Mouse (Mus musculus): ENCODE results near the gene Ndrg3.

Ndrg3 gene

DNA sequence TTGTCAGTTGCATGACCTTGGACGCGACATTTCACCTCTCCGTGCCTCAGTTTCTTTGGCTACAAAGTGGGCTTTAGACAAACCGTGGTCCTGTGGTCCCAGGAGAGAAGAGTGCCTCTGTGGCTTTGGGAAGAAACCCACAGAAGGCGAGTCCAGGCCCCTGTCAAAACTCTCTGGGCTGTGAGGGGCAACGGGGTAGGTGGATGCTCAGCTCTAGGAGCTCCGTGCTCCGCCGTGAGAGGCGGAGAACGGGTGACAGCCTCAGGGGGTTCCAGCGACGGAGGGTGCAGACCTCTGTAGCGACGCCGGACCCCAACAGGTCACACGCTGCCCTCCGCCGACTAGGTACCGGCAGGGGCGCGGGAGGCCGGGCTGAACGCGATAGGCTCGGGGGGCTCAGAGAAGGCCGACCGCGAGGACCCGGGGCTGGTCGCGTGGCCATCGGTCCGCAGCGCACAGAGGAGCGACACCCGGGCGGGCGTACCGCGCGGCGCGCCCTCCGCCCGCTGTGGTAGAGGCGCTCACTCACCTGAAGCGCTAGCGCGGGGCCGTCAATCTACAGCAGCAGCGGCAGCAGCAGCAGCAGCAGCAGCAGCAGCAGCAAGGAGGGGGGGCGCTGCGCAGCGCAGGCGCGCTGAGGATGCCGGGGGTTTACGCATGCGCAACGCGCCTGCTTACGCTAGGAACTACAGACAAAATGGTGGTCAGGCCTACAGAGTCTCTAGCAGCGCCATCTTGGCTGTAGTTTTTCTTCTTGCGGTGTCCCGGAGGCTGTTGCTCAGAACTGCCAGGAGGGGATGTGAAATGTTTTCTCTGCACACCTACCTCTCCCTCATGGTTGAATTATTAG, at the start of gene Ndrg3:
Gene Ndrg3, minus strand, starts transcription at position 587 of the 850 bp plus-strand sequence.
- peak; percentile 96 for DNase-seq (ENCODE audit: low spot score)

DNA sequence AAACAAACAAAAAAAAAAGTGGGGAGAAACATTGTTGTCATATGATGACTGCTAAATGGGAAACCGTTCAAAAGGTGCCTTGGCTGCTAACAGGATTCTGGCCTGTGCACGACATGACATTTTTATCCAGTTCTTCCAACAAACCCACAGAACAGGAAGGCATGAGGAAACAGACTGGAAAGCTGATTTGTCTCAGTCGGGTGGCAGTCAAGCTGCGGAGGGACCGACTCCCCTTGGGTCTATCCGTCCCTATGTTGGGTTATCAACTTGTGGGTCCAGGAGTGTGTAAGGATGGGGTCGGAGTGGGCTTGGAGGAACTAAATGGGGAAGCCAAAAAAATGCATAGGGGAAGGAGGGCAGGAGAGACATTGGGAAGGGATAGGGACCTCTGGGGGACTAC, 49.6 kb upstream of the Ndrg3 start:
- DNase-seq (ENCODE audit: low spot score), result no peak

DNA sequence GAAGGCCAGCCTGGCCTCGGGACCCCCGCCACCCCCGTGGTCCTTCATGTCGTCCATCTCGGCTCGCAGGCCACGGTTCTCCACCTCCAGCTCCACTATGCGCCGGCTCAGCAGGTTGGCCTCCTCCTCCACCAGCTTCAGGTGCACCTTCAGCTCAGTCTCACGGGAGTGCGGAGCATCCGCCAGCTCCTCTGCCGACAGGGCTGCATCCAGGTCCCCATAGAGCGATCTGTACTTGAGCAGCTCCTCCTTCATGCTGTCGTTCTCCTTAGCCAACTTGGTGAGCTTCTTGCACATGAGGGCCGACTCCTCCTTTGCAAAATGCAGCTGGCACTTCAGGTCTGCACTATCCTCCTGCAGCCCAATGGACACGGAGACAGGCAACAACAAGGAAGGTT, 48.8 kb upstream of the Ndrg3 start:
- DNase-seq (ENCODE audit: low spot score), result no peak

DNA sequence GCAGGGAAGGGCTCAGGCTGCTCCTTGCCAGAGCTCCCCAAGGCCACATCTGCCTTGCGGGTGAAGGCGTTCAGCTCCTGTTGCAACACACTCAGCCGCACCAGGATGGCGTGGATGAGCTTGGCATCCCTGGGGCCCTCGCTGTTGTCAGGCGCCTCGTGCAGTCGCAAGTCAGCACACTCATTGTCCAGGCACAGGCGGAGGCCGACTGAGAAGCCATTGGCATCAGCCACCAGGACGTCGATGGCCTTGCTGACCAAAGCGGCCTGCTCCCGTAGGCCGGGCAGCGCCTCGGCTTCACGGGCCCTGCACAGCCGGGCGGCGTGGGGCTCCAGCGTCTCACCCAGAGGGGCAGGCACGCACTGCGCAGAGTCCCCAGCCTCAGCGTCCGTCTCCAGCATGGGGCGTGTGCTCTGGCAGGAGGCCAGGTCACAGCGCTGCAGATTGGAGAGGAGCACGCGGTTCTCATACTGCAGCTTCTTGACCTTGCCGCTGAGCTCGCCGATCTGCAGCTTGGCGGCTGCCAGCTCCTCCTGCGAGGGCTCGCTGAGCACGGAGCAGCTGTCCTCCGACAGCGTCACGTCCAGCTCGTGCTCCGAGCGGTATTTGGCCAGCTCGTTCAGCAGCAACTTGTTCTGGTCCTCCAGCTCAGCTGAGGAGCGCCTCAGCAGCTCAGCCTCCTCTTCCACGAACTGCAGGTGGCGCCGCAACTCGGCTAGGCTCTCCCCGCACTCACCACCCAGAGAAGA, 48.2 kb upstream of the Ndrg3 start:
- DNase-seq (ENCODE audit: low spot score), result no peak

DNA sequence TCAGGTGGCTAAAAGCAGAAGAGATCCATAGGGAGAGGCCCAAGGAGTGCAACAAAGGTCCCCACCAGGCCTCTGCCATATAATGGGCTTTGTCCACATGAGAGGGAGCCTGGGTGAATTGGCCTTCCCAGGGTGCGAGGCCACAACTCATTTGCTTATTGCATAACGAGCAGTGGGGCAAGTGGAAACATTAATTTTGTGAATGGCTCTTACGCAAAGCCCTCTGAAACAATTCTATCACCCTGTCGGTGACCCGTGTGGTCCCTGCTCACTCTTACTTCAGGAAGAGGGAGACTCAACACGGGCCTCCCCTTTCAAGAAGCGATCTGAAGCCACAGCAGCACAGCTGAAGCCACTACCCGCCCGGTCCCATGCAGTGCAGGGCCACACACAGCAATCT, 45.4 kb upstream of the Ndrg3 start:
- no peak for DNase-seq (ENCODE audit: low spot score)

DNA sequence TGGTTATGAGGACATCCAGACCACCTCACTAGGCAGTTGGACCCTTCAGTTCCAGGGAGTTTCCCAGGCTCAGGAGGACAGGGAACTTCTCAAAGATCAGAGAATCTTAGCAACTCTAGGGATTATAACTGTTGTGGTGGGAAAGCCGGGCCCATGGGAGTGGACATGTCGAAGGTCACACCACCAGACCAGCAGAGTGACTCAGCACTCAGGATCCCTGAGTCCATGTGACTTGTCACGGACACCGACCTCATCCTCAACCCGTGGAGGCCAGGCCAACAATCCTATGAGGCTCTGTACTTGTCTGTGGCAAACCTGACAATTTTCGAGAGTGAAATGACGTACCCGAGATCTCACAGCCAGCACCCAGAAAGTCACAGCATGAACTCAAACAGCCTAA, 44.5 kb upstream of the Ndrg3 start:
- no peak for DNase-seq (ENCODE audit: low spot score)

DNA sequence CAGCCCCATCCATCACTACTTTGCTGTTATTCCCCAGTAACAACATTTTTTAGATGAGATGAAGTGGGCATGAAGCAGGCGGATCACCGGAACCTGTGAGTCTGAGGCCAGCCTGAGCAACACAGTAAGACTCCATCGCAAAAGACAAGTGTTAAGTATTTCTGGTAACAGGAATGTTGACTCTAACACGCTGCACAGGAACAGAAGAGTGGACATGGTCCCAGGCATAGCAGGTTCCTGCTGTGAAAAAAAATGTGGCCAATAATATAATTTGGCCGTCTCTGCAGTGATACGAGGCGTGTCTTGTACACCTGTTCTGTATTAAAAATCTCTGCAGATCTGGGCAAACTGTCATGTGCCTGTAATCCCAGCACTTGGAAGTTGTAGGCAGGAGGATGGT, 43.5 kb upstream of the Ndrg3 start:
- DNase-seq (ENCODE audit: low spot score), result no peak

DNA sequence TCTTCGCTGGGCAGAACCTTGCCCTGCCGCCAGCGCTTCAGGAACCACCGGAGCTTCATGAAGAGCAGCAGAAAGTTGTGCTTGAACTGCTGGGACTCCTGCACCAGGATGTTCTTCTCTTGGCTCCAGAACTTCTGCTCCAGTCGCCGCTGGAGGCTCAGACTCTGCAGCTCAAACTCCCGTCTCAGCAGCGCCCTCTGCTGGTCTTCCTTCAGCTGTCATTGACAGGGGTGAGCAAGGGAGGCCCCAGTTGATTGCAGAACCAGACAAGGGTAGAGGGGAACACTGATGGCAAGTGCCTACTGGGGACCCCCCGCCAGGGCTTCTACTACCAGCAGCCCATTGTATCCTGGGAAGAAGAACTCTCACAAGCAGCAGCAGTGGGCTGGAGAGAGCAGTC, 38.9 kb upstream of the Ndrg3 start:
- peak; percentile 90 for DNase-seq (ENCODE audit: low spot score)

DNA sequence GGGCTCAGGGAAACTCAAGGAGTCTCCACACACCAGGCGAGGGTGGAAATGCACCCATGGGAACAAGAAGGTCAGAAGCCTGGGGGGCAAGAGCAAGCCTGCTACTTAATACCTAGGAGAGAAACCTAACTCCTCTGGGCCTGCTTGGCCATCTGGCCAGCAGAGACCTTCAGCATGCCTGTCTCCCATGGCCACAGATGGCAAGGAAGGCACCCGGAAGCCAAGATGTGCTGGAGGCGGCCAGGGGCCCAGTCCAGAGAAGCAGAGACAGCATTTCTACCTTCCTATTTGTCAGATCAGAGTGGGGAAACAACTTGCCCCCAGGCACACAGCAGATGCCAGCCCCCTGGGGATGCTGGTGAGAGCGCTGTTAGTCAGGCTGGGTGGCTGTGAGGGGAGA, 36.4 kb upstream of the Ndrg3 start:
- DNase-seq (ENCODE audit: low spot score), result no peak

DNA sequence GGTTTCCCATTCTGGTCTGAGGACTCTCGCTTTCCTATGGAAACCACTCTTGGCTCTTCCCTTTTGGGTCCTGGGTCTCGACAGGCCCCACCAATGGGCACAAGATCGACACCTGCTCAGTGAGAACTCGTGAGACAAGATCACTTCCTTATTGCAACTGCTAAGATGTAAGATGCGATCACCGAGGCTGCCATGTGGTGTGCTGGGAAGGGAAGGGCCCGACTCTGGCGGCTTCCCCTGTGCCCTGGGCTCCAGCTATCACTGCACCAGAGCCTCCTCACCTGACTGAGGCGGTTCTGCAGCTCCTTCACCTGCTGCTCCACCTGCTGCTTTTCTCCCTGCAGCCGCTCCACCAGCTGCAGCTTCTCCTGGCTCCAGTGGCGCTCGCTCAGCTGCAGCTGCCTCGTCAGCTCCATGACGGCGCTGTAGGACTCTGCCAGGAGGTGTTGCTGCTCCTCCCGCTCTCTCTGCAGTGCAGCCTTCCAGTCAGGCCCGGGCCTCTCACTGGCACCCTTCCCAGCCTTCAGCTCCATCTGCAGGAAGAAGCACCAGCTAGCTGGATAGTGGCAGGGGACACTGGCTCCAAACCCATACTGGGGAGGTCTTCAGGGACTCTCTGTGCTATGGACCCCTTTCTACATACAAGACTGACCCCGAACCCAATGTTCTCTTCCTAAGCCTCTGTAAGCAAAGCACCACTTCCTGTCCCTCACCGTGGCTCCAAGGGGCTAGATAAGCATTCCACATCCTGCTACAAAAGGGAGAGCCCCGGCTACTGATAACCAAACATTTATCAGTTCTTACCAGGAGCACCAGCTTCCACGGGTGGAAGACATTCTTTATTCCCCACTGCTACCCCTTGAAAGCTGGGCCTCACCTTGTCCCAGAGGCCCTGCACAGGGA, 35.5 kb upstream of the Ndrg3 start:
- no peak for DNase-seq (ENCODE audit: low spot score)

DNA sequence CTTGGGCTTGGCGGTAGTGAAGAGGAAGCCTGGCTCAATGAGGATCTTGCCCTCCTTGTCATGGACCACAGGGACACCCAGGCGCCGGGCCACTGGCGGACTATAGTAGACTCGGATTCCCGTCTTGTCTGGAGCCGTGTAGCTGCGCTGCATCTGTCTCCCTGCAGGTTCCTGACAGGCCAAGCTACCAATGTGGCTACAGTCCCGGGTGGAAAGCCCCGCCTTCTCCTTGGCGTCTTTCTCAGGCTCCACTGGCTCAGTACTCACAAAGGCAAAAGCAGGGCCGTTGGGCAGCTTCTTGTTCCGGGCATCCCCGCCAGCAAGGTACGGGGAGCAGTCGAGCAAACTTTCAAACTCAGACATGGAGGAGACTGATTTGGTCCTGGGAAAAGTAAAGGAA, 29.3 kb upstream of the Ndrg3 start:
- DNase-seq (ENCODE audit: low spot score), result no peak

DNA sequence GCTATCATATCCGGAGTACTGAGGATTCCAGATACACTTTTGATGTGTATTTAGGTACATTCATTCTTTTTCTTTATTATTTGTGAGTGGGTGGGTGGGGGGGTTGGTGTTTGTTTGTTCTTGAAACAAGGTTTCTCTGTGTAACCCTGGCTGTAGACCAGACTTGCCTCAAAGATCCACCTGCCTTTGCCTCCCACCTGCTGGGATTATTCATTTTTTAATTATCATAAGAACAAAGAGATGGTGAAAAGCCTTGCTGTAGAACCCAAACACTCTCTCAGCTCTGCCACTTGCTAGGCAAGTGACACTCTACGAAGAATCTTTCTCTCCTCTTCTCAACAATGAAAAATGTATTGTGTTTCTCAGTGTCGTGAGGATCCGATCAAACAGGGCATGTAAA, 27.4 kb upstream of the Ndrg3 start:
- DNase-seq (ENCODE audit: low spot score), result no peak

DNA sequence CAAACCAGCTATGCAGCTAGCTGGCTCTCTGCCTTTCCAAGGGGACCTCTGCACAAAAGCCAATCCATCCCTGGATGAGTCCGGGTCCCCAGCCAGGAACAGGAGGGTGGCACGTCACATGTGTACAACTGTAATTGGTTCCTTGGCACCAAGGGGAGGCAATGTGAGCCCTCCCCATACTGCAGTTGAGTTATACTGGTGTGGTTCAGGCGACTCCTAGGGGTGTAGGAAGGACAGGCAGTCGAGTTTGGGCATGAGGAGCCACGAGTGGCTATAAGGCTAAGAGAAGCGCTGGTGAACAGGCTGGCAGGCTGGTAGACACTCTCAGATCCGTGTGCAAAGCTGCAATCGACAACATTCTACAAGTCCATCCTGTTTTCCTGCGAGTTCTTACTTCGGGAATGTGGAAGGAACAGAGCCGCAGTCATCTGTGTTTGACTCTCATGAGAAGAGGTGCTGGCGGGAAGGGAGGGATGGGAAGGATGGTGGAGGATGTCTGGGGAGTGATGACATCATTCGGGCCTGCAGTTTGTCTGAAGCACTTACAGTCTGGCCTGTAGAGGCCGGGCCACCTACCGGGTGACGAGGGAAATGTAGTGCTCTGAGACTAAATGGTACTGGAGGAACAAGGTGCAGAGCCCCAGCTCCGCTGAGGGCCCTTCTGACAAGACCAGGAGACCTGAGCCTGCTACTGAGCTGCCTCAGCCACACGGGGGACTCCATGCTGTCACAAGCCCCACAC, 24.8 kb upstream of the Ndrg3 start:
- no peak for DNase-seq (ENCODE audit: low spot score)

DNA sequence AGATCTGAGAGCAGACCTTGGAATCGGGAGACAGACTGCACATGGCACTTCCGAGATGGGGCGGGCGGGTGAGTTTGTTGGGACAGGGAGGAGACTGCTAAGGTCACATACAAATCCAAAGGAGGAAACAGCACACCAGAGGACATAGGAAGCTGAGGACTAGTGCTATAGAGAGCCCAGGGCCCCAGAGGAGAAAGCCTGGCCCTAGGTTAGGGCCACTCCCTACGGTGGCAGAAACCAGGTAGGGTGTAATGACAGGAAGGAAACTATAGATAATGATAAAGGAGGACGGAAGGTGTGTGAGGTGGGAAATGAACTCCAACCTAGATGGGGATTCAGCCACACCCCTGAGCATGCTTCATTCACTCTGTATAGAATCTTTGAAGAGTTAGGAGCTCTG, 20.5 kb upstream of the Ndrg3 start:
- no peak for DNase-seq (ENCODE audit: low spot score)

DNA sequence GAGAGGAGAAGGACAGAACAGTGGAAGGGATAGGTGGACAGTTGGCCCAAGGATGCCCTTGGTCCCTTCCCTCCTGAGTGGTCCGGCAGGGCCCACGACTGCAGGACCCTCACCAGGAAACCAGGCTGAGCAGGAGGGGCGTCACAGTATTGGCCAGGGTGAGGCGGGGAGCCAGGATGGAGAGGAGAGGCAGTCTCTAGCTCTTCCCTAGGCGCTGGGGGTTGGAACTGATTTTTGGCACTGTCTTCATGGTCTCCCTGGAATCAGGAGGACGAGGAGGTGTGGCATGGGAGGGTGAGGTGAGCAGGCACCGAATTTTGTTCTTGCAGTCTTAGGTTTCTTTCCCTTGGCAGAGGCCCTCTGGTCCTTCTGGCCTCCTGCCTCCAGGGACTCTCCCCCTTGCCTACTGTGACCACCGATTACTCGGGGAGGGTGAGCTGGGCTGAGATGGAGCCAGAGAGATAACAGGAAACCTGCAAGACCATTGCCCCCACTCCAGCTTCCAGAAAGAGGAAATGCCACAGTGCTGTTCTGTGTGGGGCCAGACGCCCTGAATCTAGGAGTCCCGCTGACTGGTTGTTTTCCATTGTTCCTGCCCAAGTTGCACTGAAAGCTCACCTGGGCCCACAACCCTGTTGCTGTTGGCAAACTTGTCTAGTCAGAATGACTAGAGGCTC, 18.9 kb upstream of the Ndrg3 start:
- no peak for DNase-seq (ENCODE audit: low spot score)

DNA sequence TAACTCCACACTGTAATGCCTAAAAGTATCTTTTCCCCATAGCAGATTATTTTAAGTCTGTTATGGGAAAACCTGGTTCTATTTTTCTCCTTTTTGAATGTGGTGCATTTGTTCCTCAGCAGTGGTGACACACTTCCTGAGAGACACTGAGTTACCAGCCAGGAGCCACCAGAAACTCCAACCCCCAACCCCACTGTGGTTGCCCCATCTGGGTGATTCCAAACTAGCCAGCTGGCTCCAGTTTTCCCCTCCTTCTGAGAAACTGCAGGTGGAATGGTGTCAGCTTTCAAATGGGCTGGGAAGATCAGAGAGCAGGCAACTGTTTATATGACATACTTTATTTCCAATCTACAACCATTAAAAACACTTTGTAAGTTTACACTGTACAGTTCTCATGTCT, 18.3 kb upstream of the Ndrg3 start:
- no peak for DNase-seq (ENCODE audit: low spot score)

DNA sequence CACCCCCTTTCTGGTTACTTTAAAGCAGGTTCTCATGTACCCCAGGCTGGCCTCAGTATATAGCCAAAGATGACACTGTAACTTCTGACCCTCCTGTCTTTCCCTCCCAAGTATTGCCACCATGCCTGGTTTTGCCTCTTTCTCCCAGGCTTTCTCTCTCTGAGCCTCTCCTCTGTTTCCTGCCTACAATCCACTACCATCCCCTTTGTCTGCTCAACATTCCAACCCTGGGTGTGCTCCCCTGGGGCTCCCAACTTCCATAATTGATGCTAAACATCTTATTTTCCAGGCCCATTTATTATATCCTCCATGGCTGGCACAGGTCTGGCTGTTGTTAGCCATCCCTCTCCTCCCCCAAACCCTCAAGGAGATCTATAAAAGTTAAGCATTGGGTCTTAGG, 16.7 kb upstream of the Ndrg3 start:
- DNase-seq (ENCODE audit: low spot score), result no peak

DNA sequence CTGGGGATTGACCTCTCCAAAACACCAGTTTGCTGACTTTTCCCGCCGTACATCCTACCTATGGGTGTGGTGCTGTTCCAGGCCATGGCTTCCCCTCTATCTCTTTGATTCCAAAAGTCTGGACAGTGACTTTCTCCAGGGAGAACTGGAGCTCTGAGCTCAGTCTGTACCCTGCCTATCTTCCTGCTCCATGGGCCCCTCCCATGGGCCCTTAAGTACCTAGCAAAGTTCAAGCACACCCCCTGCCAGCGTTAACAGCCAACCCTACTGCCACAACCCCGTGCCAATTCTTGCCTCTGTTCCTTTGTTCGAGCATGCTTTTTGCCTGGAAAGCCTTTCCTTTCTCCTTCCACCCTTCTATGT, 15.4 kb upstream of the Ndrg3 start:
- no peak for DNase-seq (ENCODE audit: low spot score)

DNA sequence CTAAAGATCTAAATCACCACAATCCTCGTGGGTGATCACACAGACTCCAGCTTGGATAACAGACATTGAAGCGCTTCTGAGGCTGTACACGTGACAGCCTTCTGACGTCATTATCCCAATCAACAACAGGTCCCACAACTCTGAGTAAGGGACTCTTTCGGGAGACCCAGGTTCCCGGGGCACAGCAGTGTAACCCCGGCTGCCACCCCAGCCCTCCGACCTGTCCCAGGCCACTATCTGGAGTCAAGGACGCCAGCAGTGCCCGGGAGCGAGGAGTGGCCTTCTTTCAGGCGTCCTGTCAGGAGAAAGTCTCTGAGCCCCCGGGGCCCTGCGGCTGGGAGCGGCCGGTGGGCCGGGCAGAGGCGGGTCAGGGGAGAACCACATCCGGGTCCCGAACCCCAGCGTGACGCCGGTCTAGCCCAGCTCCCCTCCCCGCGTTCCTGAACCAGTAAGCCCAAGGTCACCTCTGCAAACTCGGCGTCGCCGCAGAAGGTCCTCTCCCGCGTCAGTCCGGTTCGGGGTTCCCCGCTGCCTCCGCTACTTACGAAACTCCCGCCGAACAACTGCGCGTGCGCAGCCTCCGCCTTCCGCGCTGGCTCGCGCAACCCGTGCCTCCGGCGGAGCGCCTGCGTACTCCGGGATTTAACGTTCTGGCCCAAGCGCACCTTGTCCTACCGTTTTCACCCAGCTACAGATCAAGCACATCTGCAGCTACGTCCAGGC, 14.8 kb upstream of the Ndrg3 start, which contains the start of gene Dsn1:
Gene Dsn1, minus strand, starts transcription at position 644 of the 723 bp plus-strand sequence.
- DNase-seq (ENCODE audit: low spot score), result peak; percentile 91

DNA sequence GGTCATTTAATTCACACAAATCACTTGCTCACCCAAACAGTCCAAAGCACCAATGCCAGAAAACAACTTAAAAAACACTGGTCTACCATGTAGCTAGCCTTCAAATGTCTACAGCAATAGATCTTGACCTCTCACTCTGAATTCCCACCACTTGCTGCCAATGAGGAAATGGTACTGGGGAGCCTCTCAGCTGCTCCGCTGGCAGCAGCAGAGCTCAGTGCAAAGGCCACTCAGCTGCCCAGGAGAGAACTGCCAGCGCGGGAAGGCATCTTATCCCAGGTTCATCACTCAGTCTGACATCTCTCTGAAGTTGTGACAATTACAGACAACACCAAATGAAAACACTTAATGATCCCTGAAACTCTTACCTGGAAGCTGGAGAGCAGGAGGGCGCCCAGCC, 10.5 kb upstream of the Ndrg3 start:
- no peak for DNase-seq (ENCODE audit: low spot score)

DNA sequence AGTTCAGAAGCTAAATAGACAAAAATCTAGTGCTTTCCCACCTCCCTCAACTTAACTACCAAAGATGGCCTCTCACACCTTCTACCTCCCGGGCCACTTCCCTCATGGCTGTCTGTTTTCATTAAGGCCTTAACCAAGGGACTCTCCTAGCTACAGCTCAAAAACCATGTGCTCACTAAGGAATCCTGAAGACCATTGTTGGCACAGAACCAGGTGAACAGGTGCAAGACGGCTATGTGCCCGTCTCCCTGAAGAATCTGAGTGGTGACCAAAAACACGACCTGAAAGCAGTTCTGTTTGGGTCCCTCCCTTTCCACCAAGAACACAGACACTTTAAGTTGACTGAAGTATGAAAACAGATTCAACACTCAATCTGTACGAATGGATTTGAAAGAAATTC, 6.4 kb upstream of the Ndrg3 start:
- no peak for DNase-seq (ENCODE audit: low spot score)

All from urinary bladder, postnatal 14 days (tissue).